Mouse (Mus musculus): ENCODE measurements at regions not wholly inside any gene's neighbourhood (a gene's known extent, or its start where the extent isn't known, plus 50 kb on each side); places are given as distances from the start of the nearest gene placed in this dataset.

- no peak for TF ChIP-seq CTCF (IDR thresholded peaks at IDR 0.05; ENCODE audit: low read depth, low read length)
- no peak for TF ChIP-seq POLR2A (IDR thresholded peaks at IDR 0.05; ENCODE audit: extremely low read depth, insufficient read depth, low read length)
Measured at GRCm38 (mm10) chr10:60889792-60890191, 58.4 kb upstream of the Unc5b start.
